Mouse (Mus musculus) forebrain, embryonic 15.5 days (tissue): ENCODE measurements around the gene Polr2e. TPM values are rescaled to one million over a fixed set of nuclear protein-coding genes. Genes with fewer than 3 reads are reported as not detected.

Experiments
- ATAC-seq: fragments of 200-750 bp; cut with Nextera tagmentation; replicated peaks from 2 replicates; pipeline ENCODE4 v1.8.0; 2017; ENCODE audit warnings: mild to moderate bottlenecking, moderate TSS enrichment, moderate library complexity
- H3K27ac ChIP-seq: fragments of 300-500 bp; sonication (generic); replicated peaks from 2 replicates; pipeline ENCODE4 v1.5.1; 2015; ENCODE audit warnings: mild to moderate bottlenecking, inconsistent platforms
- H3K27me3 ChIP-seq: fragments of 300-500 bp; sonication (generic); 2 replicates; pipeline ENCODE4 v1.6.1; 2015; ENCODE audit warnings: inconsistent platforms
- H3K36me3 ChIP-seq: fragments of 300-500 bp; sonication (generic); 2 replicates; pipeline ENCODE4 v1.6.1; 2015; ENCODE audit warnings: mild to moderate bottlenecking, inconsistent platforms
- H3K4me1 ChIP-seq: fragments of 300-500 bp; sonication (generic); 2 replicates; pipeline ENCODE4 v1.6.1; 2015; ENCODE audit warnings: inconsistent platforms
- H3K4me2 ChIP-seq: fragments of 300-500 bp; sonication (generic); replicated peaks from 2 replicates; pipeline ENCODE4 v1.6.1; 2015; ENCODE audit warnings: mild to moderate bottlenecking, inconsistent platforms
- H3K4me3 ChIP-seq: fragments of 300-500 bp; sonication (generic); 2 replicates; pipeline ENCODE4 v1.5.1; 2015; ENCODE audit warnings: mild to moderate bottlenecking, inconsistent platforms
- H3K9ac ChIP-seq: fragments of 300-500 bp; sonication (generic); replicated peaks from 2 replicates; pipeline ENCODE4 v1.6.1; 2015; ENCODE audit warnings: mild to moderate bottlenecking, inconsistent platforms
- H3K9me3 ChIP-seq: fragments of 300-500 bp; sonication (generic); 2 replicates; pipeline ENCODE4 v1.6.1; 2016; ENCODE audit warnings: inconsistent platforms
- WGBS: fragments of 180-500 bp; shearing (Covaris S2); methylation state at CpG from one replicate; pipeline ENCODE4 v1.1.7; 2015; ENCODE audit warnings: mixed read lengths; 5-methylcytosine and 5-hydroxymethylcytosine counted together
- polyA plus RNA-seq: library from polyadenylated mRNA; unstranded; fragments of >200 nt; fragmentation: Nextera tagmentation; extraction: Ambion mirVana; gene quantifications from 2 replicates; pipeline ENCODE4 v1.2.1, GENCODE M21; 2015

Polr2e gene
- polyA plus RNA-seq, 1 experiment from 2014 or later = 179 TPM

DNA sequence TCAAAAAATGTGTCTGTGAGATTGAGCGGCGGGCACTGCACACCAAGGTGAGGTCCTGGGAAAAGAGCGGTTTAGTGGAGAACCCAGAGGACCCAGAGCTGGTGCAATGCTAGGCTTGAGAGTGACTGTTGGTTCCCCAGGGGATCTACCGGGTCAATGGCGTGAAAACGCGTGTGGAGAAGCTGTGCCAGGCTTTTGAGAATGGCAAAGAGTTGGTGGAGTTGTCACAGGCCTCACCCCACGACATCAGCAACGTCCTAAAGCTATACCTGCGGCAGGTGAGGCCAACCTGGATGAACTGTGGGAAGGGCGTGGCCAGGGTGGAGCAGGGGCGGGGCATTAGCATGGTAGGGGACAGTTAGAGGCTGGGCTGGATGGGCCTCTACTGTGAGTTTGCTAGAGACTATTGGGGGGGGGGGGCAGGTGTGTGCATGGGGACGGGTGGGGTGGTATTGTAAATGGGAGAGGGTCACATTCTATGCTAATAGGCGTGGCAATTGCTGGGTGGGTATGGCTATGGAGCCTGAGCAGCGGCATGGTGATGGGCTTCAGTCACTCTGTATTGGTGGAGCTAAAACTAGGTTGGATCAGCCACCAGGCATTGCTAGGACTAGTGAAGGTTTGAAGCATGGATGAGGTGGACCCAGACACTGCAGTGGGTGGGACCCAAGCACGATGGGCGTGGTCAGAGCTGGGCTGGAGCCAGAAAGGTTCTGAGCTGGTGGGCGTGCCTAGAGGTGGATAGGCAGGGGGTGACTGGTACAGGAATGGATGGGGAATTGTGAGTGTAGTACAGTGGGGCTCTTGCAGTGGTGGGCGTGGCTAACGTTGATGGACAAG lies 11.7 kb downstream of the Polr2e start:
- Histone ChIP-seq H3K27ac (no peak overlapping the region), H3K4me3 (no peak overlapping the region), H3K36me3 (no peaks in the 10 kb centered on the region), H3K9ac (no peak overlapping the region), H3K27me3 (no peaks in the 10 kb centered on the region), H3K4me1 (no peaks in the 10 kb centered on the region), H3K9me3 (no peaks in the 10 kb centered on the region), H3K4me2 (no peak overlapping the region)
- 77% methylated on average over 20 of the region's 20 CpGs for WGBS
- no peak for ATAC-seq

GRCm38 (mm10) chr10:80025889-80026288 lies 13.7 kb downstream of the Polr2e start:
- no peak for ATAC-seq
- Histone ChIP-seq H3K9ac (no peak overlapping the region), H3K36me3 (no peaks in the 10 kb centered on the region), H3K27me3 (no peaks in the 10 kb centered on the region), H3K9me3 (no peaks in the 10 kb centered on the region), H3K4me1 (no peaks in the 10 kb centered on the region), H3K4me2 (no peak overlapping the region), H3K4me3 (no peak overlapping the region), H3K27ac (no peak overlapping the region)
- 64% methylated on average over 12 of the region's 12 CpGs for WGBS

DNA sequence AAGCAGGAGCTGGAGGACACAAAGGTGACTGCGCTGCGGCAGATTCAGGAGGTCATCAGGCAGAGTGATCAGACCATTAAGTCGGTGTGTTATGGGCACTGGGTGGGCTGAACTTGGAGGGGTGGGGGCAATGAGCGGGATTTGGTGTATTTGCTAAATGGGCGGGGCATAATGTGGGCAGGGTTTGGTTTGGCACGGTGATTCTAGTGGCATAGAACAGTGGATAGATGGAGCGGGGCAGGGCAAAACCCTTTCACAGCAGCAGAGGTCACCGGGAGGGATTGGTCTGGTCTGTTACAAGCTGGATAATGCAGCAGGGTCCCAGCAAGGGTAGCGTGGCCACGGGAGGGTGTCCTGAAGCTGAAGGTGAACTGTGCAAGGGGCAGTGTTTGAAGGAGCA lies 14.1 kb downstream of the Polr2e start:
- 79% methylated on average over 10 of the region's 10 CpGs for WGBS
- Histone ChIP-seq H3K4me3 (no peak overlapping the region), H3K4me1 (no peaks in the 10 kb centered on the region), H3K9me3 (no peaks in the 10 kb centered on the region), H3K27me3 (no peaks in the 10 kb centered on the region), H3K4me2 (no peak overlapping the region), H3K27ac (no peak overlapping the region), H3K9ac (no peak overlapping the region), H3K36me3 (no peaks in the 10 kb centered on the region)
- ATAC-seq = no peak

GRCm38 (mm10) chr10:80025044-80025347 lies 14.6 kb downstream of the Polr2e start:
- H3K27ac ChIP-seq = no peak overlapping the region
- H3K27me3 ChIP-seq = peaks cover 3% of the 10 kb centered on the region; the same call in 1 of the 2 replicates
- 54% methylated on average over 4 of the region's 4 CpGs for WGBS
- ATAC-seq = no peak
- no peaks in the 10 kb centered on the region for H3K36me3 ChIP-seq
- H3K4me1 ChIP-seq = no peaks in the 10 kb centered on the region
- no peak overlapping the region for H3K4me3 ChIP-seq
- H3K4me2 ChIP-seq = no peak overlapping the region
- no peak overlapping the region for H3K9ac ChIP-seq
- H3K9me3 ChIP-seq = no peaks in the 10 kb centered on the region

- H3K9me3 ChIP-seq = no peaks in the 10 kb centered on the region
- no peak overlapping the region for H3K27ac ChIP-seq
- no peak overlapping the region for H3K4me3 ChIP-seq
- H3K9ac ChIP-seq = no peak overlapping the region
- H3K4me1 ChIP-seq = no peaks in the 10 kb centered on the region
- no peaks in the 10 kb centered on the region for H3K36me3 ChIP-seq
- WGBS = 79% methylated on average over 15 of the region's 15 CpGs
- no peak overlapping the region for H3K4me2 ChIP-seq
- H3K27me3 ChIP-seq = peaks cover 9% of the 10 kb centered on the region; the same call in 1 of the 2 replicates
- ATAC-seq = no peak
Measured at GRCm38 (mm10) chr10:80024229-80025043, 15.2 kb downstream of the Polr2e start.

DNA sequence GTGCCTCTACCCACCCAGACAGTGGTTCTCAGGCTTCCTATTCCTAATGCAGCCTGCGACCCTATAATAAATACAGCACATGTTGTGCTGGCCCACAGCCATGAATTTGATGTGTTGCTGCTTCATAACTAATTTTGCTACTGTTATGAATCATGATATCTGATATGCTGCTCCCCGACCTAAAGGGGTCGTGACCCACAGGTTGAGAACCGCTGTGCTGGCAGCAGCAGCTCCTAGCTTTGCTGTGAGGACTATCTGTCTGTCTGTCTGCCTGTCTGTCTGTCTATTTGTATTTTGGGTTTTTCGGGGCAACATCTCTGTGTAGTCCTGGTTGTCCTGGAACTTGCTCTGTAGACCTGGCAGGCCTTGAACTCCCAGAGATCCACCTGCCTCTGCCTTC lies 15.8 kb downstream of the Polr2e start:
- Histone ChIP-seq H3K27me3 (peaks cover 15% of the 10 kb centered on the region; the same call in 1 of the 2 replicates), H3K9ac (no peak overlapping the region), H3K9me3 (no peaks in the 10 kb centered on the region), H3K4me2 (no peak overlapping the region), H3K27ac (no peak overlapping the region), H3K36me3 (no peaks in the 10 kb centered on the region), H3K4me1 (no peaks in the 10 kb centered on the region), H3K4me3 (no peak overlapping the region)
- WGBS = 86% methylated on average over 5 of the region's 5 CpGs
- no peak for ATAC-seq

DNA sequence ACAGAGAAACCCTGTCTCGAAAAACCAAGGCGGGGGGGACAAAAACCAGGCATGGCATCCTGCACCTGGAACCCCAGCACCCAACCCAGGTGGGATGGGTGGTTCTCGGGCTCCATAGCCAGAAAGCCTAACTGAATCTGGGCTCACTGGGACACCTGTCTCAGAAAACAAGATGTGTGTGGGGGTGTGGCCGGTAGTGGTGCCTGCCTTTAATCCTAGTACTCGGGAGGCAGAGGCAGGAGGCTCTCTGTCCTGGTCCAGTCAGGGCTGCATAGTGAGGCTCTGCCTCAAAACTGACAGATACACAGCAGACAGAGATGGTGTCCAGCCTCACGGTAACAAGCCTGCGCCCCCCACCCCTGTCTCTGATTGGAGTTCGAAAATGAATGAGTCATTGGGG lies 16.8 kb downstream of the Polr2e start:
- WGBS = 91% methylated on average over 8 of the region's 8 CpGs
- Histone ChIP-seq H3K27ac (no peak overlapping the region), H3K4me1 (no peaks in the 10 kb centered on the region), H3K4me3 (no peak overlapping the region), H3K9ac (no peak overlapping the region), H3K27me3 (peaks cover 18% of the 10 kb centered on the region; the same call in 1 of the 2 replicates), H3K9me3 (no peaks in the 10 kb centered on the region), H3K4me2 (no peak overlapping the region), H3K36me3 (no peaks in the 10 kb centered on the region)
- ATAC-seq = no peak

- no peaks in the 10 kb centered on the region for H3K9me3 ChIP-seq
- H3K36me3 ChIP-seq = no peaks in the 10 kb centered on the region
- no peak overlapping the region for H3K4me3 ChIP-seq
- no peak overlapping the region for H3K27ac ChIP-seq
- H3K27me3 ChIP-seq = peaks cover 23% of the 10 kb centered on the region; the same call in 1 of the 2 replicates
- H3K4me1 ChIP-seq = no peaks in the 10 kb centered on the region
- no peak overlapping the region for H3K9ac ChIP-seq
- ATAC-seq = no peak
- no peak overlapping the region for H3K4me2 ChIP-seq
- WGBS = 85% methylated on average over 12 of the region's 12 CpGs
Measured at GRCm38 (mm10) chr10:80022164-80022563, 17.4 kb downstream of the Polr2e start.

DNA sequence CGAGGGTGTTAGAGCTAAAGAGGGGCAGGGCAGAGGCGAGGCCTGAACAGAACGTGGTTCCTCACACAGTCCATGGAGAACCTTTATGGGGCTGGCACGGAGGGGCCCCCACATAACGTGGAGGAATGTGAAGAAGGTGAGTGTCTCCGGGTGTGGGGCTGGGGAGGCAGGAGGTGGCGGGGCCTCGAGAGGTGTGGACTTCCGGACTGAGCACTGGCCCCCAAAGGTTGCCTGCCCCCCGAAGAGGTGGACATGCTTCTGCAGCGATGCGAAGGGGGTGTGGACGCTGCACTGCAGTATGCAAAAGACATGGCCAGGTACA lies 18.3 kb downstream of the Polr2e start:
- ATAC-seq = no peak
- H3K36me3 ChIP-seq = no peaks in the 10 kb centered on the region
- H3K9me3 ChIP-seq = no peaks in the 10 kb centered on the region
- no peak overlapping the region for H3K4me2 ChIP-seq
- peaks cover 26% of the 10 kb centered on the region; the same call in 1 of the 2 replicates for H3K27me3 ChIP-seq
- no peak overlapping the region for H3K27ac ChIP-seq
- WGBS = 95% methylated on average over 13 of the region's 13 CpGs
- no peak overlapping the region for H3K9ac ChIP-seq
- no peaks in the 10 kb centered on the region for H3K4me1 ChIP-seq
- no peak overlapping the region for H3K4me3 ChIP-seq

DNA sequence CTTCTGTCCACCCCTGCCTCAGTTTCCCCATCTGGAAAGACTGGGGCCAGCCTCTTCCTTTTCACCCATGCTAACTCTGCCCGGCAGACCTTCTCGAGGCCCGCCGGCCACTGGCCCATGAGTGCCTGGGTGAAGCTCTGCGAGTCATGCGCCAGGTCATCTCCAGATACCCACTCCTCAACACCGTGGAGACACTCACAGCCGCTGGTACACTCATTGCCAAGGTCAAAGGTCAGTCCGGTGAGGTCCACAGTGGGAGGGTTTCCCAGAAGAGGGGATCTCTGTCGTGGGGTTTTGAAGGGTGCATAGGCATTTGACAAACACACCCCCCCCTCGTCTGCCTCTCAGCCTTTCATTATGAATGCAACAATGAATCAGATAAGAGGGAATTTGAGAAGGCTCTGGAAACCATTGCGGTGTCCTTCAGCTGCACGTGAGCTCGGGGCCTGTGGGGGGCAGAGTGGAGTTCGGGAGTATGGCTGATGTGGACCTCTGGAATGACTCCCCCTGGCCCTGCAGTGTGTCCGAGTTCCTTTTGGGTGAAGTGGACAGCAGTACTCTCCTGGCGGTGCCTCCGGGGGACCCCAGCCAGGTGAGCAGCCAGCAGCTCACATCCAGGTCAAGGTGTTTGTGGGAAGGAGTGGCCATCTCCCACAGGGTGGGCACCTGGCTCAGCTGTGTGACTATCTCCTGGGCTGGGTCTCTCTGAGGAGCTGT lies 18.8 kb downstream of the Polr2e start:
- ATAC-seq = no peak
- H3K36me3 ChIP-seq = no peaks in the 10 kb centered on the region
- no peak overlapping the region for H3K4me2 ChIP-seq
- 81% methylated on average over 18 of the region's 18 CpGs for WGBS
- H3K27me3 ChIP-seq = peaks cover 30% of the 10 kb centered on the region; the same call in 1 of the 2 replicates
- no peak overlapping the region for H3K4me3 ChIP-seq
- no peaks in the 10 kb centered on the region for H3K9me3 ChIP-seq
- no peaks in the 10 kb centered on the region for H3K4me1 ChIP-seq
- H3K9ac ChIP-seq = no peak overlapping the region
- no peak overlapping the region for H3K27ac ChIP-seq

DNA sequence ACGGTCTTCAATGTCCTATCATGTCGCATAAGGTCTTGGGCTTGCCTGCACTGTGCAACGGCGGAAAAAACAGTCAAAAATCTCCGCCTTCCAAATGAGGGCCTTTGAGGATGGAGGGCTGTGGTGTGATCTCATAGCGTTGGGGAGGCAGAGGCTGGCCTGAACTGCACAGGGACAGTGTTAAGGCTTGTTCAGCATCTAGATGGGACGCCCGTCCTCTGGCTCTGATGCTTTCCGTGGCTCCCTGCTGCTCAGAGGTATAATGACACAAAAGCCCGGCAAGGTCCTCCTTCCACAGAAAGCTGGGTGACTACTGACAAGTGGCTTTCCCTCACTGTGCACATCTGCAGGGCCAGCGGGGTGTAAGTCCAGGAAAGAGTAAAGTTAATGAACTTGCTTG lies 19.4 kb downstream of the Polr2e start:
- Histone ChIP-seq H3K9me3 (no peaks in the 10 kb centered on the region), H3K27me3 (peaks cover 35% of the 10 kb centered on the region; the same call in 1 of the 2 replicates), H3K4me2 (no peak overlapping the region), H3K36me3 (no peaks in the 10 kb centered on the region), H3K27ac (no peak overlapping the region), H3K4me1 (no peaks in the 10 kb centered on the region), H3K4me3 (no peak overlapping the region), H3K9ac (no peak overlapping the region)
- WGBS = 19% methylated on average over 11 of the region's 11 CpGs
- ATAC-seq = no peak
